Mouse (Mus musculus) cerebellum, postnatal 14 days (tissue): Measurements from ENCODE around the gene Fam131a.

Source experiments
- DNase-seq, 2 experiments: peaks; one replicate each; pipeline ENCODE4 v3.0.0; 2021; ENCODE audit warnings: mixed read lengths in 2 of 2

Gene Fam131a

GRCm38 (mm10) chr16:20699266-20699665, 6.2 kb downstream of the Fam131a start:
- DNase-seq: peak in 1 of 2 experiments; percentile 4

- DNase-seq: peak; percentile 70 to 77
Observed at GRCm38 (mm10) chr16:20700036-20700435, 7.0 kb downstream of the Fam131a start.

GRCm38 (mm10) chr16:20701316-20701715, 8.3 kb downstream of the Fam131a start:
- peak in 1 of 2 experiments; percentile 20 for DNase-seq

- peak in 1 of 2 experiments; percentile 28 for DNase-seq
Observed at GRCm38 (mm10) chr16:20701729-20702521, 8.9 kb downstream of the Fam131a start.

- peak; percentile 72 to 82 for DNase-seq
Observed at GRCm38 (mm10) chr16:20702522-20702893, 9.5 kb downstream of the Fam131a start.

- peak in 1 of 2 experiments; percentile 23 for DNase-seq
Observed at GRCm38 (mm10) chr16:20703071-20703470, 10.0 kb downstream of the Fam131a start.

GRCm38 (mm10) chr16:20703699-20704400, 10.8 kb downstream of the Fam131a start:
- no peak for DNase-seq

- peak; percentile 38 to 54 for DNase-seq
Observed at GRCm38 (mm10) chr16:20705786-20706185, 12.7 kb downstream of the Fam131a start.

GRCm38 (mm10) chr16:20706407-20707055, 13.5 kb downstream of the Fam131a start:
- peak in 1 of 2 experiments; percentile 42 for DNase-seq

- DNase-seq: no peak
Observed at GRCm38 (mm10) chr16:20708220-20708938, 15.3 kb downstream of the Fam131a start.

- DNase-seq: peak; percentile 70 to 76
Observed at GRCm38 (mm10) chr16:20708939-20709734, 16.1 kb downstream of the Fam131a start.

GRCm38 (mm10) chr16:20710370-20710769, 17.3 kb downstream of the Fam131a start:
- no peak for DNase-seq

- DNase-seq: peak in 1 of 2 experiments; percentile 49
Observed at GRCm38 (mm10) chr16:20710810-20711209, 17.8 kb downstream of the Fam131a start.

GRCm38 (mm10) chr16:20712190-20712589, 19.1 kb downstream of the Fam131a start:
- DNase-seq: no peak

GRCm38 (mm10) chr16:20712889-20713288, 19.8 kb downstream of the Fam131a start:
- no peak for DNase-seq

GRCm38 (mm10) chr16:20714307-20715080, 21.5 kb downstream of the Fam131a start:
- peak; percentile 14 to 41 for DNase-seq

- no peak for DNase-seq
Observed at GRCm38 (mm10) chr16:20715161-20715560, 22.1 kb downstream of the Fam131a start.

GRCm38 (mm10) chr16:20715566-20715965, 22.5 kb downstream of the Fam131a start:
- DNase-seq: no peak

GRCm38 (mm10) chr16:20715976-20716840, 23.2 kb downstream of the Fam131a start:
- DNase-seq: peak; percentile 75 to 82

- no peak for DNase-seq
Observed at GRCm38 (mm10) chr16:20716841-20717180, 23.8 kb downstream of the Fam131a start.
